Mouse (Mus musculus) thymus, postnatal 36 days (tissue): ENCODE measurements at regions not wholly inside any gene's neighbourhood (a gene's known extent, or its start where the extent isn't known, plus 50 kb on each side); places are given as distances from the start of the nearest gene placed in this dataset.

Experiments
- DNase-seq, 2 experiments: peaks; one replicate each; pipeline ENCODE4 v3.0.0; 2022; ENCODE audit warnings: mixed read lengths in 2 of 2

- no peak for DNase-seq
Observed at GRCm38 (mm10) chr6:51641965-51642364, 118.3 kb downstream of the Snx10 start.

- DNase-seq = no peak
Observed at GRCm38 (mm10) chr6:51648813-51649212, 125.1 kb downstream of the Snx10 start.

- no peak for DNase-seq
Observed at GRCm38 (mm10) chr6:51653753-51654152, 130.1 kb downstream of the Snx10 start.

GRCm38 (mm10) chr6:51654991-51655390 is 131.3 kb downstream of the Snx10 start:
- no peak for DNase-seq

GRCm38 (mm10) chr6:51656078-51656477 is 132.4 kb downstream of the Snx10 start:
- DNase-seq = no peak

GRCm38 (mm10) chr6:51656883-51657640 is 133.4 kb downstream of the Snx10 start:
- no peak for DNase-seq

- no peak for DNase-seq
Observed at GRCm38 (mm10) chr6:51658360-51658759, 134.7 kb downstream of the Snx10 start.

- no peak for DNase-seq
Observed at GRCm38 (mm10) chr6:51663178-51663577, 139.5 kb downstream of the Snx10 start.

GRCm38 (mm10) chr6:51664049-51664448 is 140.3 kb downstream of the Snx10 start:
- no peak for DNase-seq

GRCm38 (mm10) chr6:51667022-51667421 is 143.3 kb downstream of the Snx10 start:
- DNase-seq = no peak

- DNase-seq = no peak
Observed at GRCm38 (mm10) chr6:51675342-51675945, 151.7 kb downstream of the Snx10 start.

GRCm38 (mm10) chr6:51677162-51677996 is 153.7 kb downstream of the Snx10 start:
- DNase-seq = no peak

- DNase-seq = no peak
Observed at GRCm38 (mm10) chr6:51678743-51679142, 155.0 kb downstream of the Snx10 start.

- DNase-seq = no peak
Observed at GRCm38 (mm10) chr6:51680239-51680857, 156.6 kb downstream of the Snx10 start.

- no peak for DNase-seq
Observed at GRCm38 (mm10) chr6:51683131-51683530, 159.4 kb downstream of the Snx10 start.

- no peak for DNase-seq
Observed at GRCm38 (mm10) chr6:51685651-51686287, 162.1 kb downstream of the Snx10 start.

GRCm38 (mm10) chr6:51690795-51691563 is 167.3 kb downstream of the Snx10 start:
- no peak for DNase-seq

GRCm38 (mm10) chr6:51693984-51694383 is 170.3 kb downstream of the Snx10 start:
- no peak for DNase-seq

GRCm38 (mm10) chr6:51696396-51696795 is 172.7 kb downstream of the Snx10 start:
- DNase-seq = no peak

GRCm38 (mm10) chr6:51697754-51698153 is 174.1 kb downstream of the Snx10 start:
- DNase-seq = no peak

GRCm38 (mm10) chr6:51698244-51698643 is 174.5 kb downstream of the Snx10 start:
- DNase-seq = no peak
